Mouse (Mus musculus) stomach, embryonic 14.5 days (tissue): ENCODE measurements around the gene Gm960. TPM values are rescaled to one million over a fixed set of nuclear protein-coding genes. Genes with fewer than 3 reads are reported as not detected.
A peak's percentile ranks its signal among the peaks of the same experiment; 100 is the strongest.

Experiments used
- ATAC-seq: fragments of 200-750 bp; cut with Nextera tagmentation; 2 replicates; pipeline ENCODE4 v1.8.0; 2017; ENCODE audit warnings: low read depth, moderate TSS enrichment; ENCODE audit not compliant: insufficient number of reproducible peaks, insufficient read depth, low FRiP score
- H3K27ac ChIP-seq: fragments of 300-500 bp; sonication (generic); 2 replicates; pipeline ENCODE4 v1.5.1; 2014; ENCODE audit warnings: mild to moderate bottlenecking, low read length, moderate library complexity, mixed read lengths
- H3K27me3 ChIP-seq: fragments of 300-500 bp; sonication (generic); 2 replicates; pipeline ENCODE4 v1.6.1; 2014; ENCODE audit warnings: low read length, control low read depth, mixed read lengths; ENCODE audit not compliant: control insufficient read depth, insufficient read depth
- H3K36me3 ChIP-seq: fragments of 300-500 bp; sonication (generic); 2 replicates; pipeline ENCODE4 v1.6.1; 2014; ENCODE audit warnings: mild to moderate bottlenecking, control low read depth, low read length, moderate library complexity, mixed read lengths; ENCODE audit not compliant: control insufficient read depth, insufficient read depth
- H3K4me1 ChIP-seq: fragments of 300-500 bp; sonication (generic); 2 replicates; pipeline ENCODE4 v1.6.1; 2014; ENCODE audit warnings: low read length, control low read depth, mixed read lengths; ENCODE audit not compliant: control insufficient read depth, insufficient read depth
- H3K4me2 ChIP-seq: fragments of 300-500 bp; sonication (generic); replicated peaks from 2 replicates; pipeline ENCODE4 v1.6.1; 2014; ENCODE audit warnings: low read depth, low read length, control low read depth
- H3K4me3 ChIP-seq: fragments of 300-500 bp; sonication (generic); 2 replicates; pipeline ENCODE4 v1.5.1; 2014; ENCODE audit warnings: low read depth, low read length, control low read depth
- H3K9ac ChIP-seq: fragments of 300-500 bp; sonication (generic); replicated peaks from 2 replicates; pipeline ENCODE4 v1.6.1; 2014; ENCODE audit warnings: low read depth, mild to moderate bottlenecking, control low read depth, low read length, moderate library complexity, mixed read lengths
- H3K9me3 ChIP-seq: fragments of 300-500 bp; sonication (generic); 2 replicates; pipeline ENCODE4 v1.6.1; 2016; ENCODE audit warnings: low read depth, low read length, control low read depth; ENCODE audit not compliant: control insufficient read depth
- WGBS: fragments of 180-500 bp; shearing (Covaris S2); extraction: QIAGEN DNeasy Blood & Tissue Kit; methylation state at CpG from one replicate; pipeline ENCODE4 v1.1.7; 2014; 5-methylcytosine and 5-hydroxymethylcytosine counted together
- polyA plus RNA-seq: library from polyadenylated mRNA; unstranded; fragments of >200 nt; fragmentation: Nextera tagmentation; extraction: Ambion mirVana; gene quantifications from 2 replicates; pipeline ENCODE4 v1.2.1, GENCODE M21; 2014

Gm960 gene
- polyA plus RNA-seq, 1 experiment from 2014 or later, result 6.4 TPM

DNA sequence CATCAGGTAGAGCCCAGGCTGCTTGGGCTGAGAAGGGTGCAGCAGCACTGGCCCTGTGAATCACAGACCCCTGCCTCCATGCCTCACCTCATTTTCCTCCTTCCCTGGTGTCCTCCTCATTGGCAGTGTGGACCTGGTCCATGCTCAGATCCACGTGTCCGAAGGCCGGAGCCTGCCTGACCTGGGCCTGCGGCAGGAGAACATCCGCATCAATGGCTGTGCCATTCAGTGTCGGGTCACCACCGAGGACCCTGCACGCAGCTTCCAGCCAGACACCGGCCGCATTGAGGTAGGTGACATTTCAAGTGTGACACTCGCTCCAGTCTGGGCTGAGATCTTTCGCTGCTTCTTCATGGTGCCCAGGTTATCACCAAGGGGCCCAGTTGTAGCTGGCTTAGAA, 91.1 kb downstream of the Gm960 start:
- peaks cover 18% of the 10 kb centered on the region; the same call in 1 of the 2 replicates for H3K4me1 ChIP-seq
- H3K4me2 ChIP-seq, result no peak overlapping the region
- no peak overlapping the region for H3K9ac ChIP-seq
- WGBS, result 91% methylated on average over 12 of the region's 12 CpGs
- H3K36me3 ChIP-seq, result peaks cover 10% of the 10 kb centered on the region
- H3K4me3 ChIP-seq, result no peak overlapping the region
- no peak overlapping the region for H3K27ac ChIP-seq
- no peak for ATAC-seq
- no peaks in the 10 kb centered on the region for H3K9me3 ChIP-seq
- no peaks in the 10 kb centered on the region for H3K27me3 ChIP-seq

DNA sequence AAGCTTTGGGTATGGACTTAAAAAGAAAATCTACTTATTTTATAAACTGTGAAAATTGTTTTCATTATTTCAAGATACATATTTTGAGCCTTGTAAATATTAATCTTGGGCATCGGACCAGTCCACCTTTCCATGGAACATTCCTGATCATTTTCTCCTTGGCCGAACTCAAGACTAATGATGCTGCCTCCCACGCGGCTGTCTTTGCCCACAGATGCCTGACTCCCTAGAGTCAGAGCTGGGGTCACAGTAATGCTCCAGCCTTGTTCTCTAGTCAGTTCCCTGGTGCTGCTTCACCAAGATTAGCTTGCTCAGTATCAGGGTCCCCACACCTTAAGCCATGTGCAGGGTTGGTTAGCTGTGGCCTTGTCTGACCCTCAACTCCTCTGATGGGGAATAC, 92.8 kb downstream of the Gm960 start:
- no peak overlapping the region for H3K27ac ChIP-seq
- H3K4me3 ChIP-seq, result no peak overlapping the region
- H3K36me3 ChIP-seq, result no peaks in the 10 kb centered on the region
- peaks cover 18% of the 10 kb centered on the region; the same call in 1 of the 2 replicates for H3K4me1 ChIP-seq
- 51% methylated on average over 4 of the region's 4 CpGs for WGBS
- H3K9me3 ChIP-seq, result no peaks in the 10 kb centered on the region
- ATAC-seq, result no peak
- no peaks in the 10 kb centered on the region for H3K27me3 ChIP-seq
- no peak overlapping the region for H3K4me2 ChIP-seq
- H3K9ac ChIP-seq, result no peak overlapping the region

DNA sequence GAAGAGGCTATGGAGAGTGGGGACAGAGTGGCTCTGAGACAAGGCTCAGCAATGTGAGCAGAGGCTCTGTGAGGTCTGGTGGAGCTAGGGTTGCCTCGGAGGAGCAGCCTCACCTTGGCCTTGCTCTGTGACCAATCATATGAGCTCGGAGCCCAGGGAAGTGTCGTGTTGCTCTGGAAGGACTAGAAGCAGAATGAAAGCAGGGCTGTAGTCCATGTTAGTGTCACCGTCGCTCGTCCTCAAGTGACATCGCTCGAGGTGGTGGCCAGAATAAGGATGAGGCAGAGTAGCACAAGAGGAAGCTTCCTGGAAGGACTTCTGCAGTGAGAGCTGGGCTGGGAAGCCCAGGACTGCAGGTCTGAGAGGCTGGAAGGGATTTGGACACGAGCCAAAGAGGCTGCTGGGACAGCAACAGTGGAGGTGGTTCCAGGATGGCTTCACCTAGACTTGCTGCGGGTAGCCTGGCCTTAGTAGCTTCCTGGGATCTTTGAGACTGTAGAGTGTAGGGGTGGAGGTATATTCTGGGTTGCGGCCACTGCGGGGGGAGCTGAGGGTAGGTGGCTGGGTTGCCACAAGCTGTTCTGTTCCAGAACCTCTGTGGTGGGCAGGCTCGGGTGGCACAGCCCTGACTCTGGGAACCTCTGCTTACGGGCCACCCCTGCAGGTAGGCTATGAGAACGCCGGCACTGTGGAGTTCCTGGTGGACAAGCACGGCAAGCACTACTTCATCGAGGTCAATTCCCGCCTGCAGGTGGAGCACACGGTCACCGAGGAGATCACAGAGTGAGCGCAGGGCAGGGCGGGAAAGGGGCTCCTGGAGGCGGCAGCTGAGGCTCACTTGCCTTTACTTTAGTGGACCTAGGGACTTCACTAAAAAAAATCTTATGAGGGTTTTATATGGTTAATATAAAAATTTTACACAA, 94.4 kb downstream of the Gm960 start:
- no peak overlapping the region for H3K4me2 ChIP-seq
- H3K36me3 ChIP-seq, result no peaks in the 10 kb centered on the region
- no peaks in the 10 kb centered on the region for H3K27me3 ChIP-seq
- ATAC-seq, result peak; percentile 68; the same call in 1 of the 2 replicates
- H3K9me3 ChIP-seq, result no peaks in the 10 kb centered on the region
- WGBS, result 35% methylated on average over 24 of the region's 24 CpGs
- H3K4me1 ChIP-seq, result peaks cover 18% of the 10 kb centered on the region; the same call in 1 of the 2 replicates
- no peak overlapping the region for H3K9ac ChIP-seq
- H3K27ac ChIP-seq, result no peak overlapping the region
- H3K4me3 ChIP-seq, result no peak overlapping the region

DNA sequence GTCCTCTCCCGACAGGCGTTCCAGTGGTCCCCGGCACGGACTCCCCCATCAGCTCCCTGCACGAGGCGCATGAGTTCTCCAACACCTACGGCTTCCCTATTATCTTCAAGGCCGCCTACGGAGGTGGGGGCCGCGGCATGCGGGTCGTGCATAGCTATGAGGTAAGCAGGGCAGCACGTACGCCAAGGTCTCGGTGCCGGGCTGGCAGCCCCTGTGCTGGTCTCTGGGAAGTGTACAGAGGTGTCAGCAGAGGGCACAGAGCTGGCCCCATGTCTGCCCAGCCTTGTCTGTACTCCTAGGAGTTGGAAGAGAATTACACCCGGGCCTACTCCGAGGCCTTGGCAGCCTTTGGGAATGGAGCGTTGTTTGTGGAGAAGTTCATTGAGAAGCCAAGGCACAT, 96.0 kb downstream of the Gm960 start:
- WGBS, result 82% methylated on average over 20 of the region's 20 CpGs
- Histone ChIP-seq H3K4me2 (no peak overlapping the region), H3K4me3 (no peak overlapping the region), H3K9me3 (no peaks in the 10 kb centered on the region), H3K27ac (no peak overlapping the region), H3K4me1 (peaks cover 18% of the 10 kb centered on the region; the same call in 1 of the 2 replicates), H3K9ac (no peak overlapping the region), H3K36me3 (no peaks in the 10 kb centered on the region), H3K27me3 (no peaks in the 10 kb centered on the region)
- ATAC-seq, result no peak

DNA sequence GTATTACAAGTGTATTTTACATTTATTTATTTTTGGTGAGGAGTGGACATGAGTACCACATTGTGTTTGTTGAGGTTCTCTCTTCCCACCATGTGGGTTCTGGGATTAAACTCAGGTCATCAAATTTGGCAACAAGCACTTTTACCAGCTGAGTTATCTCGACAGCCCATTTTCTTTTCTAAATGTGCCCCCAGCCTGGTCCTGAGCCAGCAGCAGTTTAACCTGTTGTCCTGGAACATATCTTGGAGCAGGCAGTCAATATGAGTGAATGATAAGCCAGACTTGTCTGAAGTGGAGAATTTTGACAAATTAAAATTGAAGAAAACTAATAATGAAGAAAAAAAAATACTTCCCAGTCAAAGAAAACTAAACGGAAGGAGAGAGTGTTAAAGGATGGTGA, 102.4 kb downstream of the Gm960 start:
- 63% methylated on average over 2 of the region's 2 CpGs for WGBS
- no peaks in the 10 kb centered on the region for H3K9me3 ChIP-seq
- H3K27me3 ChIP-seq, result no peaks in the 10 kb centered on the region
- no peak overlapping the region for H3K27ac ChIP-seq
- no peak overlapping the region for H3K4me2 ChIP-seq
- ATAC-seq, result no peak
- H3K4me3 ChIP-seq, result no peak overlapping the region
- H3K4me1 ChIP-seq, result no peaks in the 10 kb centered on the region
- H3K9ac ChIP-seq, result no peak overlapping the region
- H3K36me3 ChIP-seq, result no peaks in the 10 kb centered on the region

DNA sequence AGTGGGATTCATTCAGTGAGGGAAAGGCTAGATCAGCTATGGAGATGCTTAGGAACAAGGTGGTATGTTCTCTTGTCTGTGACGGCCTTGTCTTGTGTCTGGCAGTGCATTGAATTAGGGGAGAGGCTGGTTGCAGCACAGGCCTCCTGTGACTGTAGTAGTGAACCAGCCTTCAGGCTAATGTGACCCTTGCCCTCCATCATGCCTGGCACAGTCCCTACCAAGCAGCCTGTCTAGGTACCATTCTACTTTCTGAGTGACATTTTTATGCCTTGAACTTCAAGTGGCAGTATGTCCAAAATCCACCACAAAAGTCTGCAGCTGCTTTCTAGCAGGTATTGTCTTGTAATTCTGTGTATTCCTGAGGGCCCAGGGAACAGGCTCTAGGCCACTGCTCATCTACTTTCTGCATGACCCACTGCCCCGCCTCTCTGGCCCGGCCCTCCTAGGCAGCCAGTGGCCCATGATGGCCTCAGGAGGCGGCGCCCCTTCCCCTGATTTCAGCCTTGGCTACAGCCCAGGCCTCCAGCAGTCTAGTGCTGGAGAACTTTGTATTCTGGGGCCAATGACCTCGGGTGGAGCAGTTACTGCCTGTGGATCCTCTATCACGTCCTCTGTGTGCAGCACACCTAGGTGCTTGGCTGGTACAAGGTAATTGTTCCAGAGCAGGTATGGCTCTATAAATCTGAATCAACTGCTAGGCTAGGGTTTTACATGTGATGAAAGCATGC, 104.5 kb downstream of the Gm960 start:
- Histone ChIP-seq H3K9ac (no peak overlapping the region), H3K4me1 (no peaks in the 10 kb centered on the region), H3K4me3 (no peak overlapping the region), H3K36me3 (no peaks in the 10 kb centered on the region), H3K27me3 (no peaks in the 10 kb centered on the region), H3K9me3 (no peaks in the 10 kb centered on the region), H3K27ac (no peak overlapping the region), H3K4me2 (no peak overlapping the region)
- WGBS, result 49% methylated on average over 7 of the region's 7 CpGs
- no peak for ATAC-seq

DNA sequence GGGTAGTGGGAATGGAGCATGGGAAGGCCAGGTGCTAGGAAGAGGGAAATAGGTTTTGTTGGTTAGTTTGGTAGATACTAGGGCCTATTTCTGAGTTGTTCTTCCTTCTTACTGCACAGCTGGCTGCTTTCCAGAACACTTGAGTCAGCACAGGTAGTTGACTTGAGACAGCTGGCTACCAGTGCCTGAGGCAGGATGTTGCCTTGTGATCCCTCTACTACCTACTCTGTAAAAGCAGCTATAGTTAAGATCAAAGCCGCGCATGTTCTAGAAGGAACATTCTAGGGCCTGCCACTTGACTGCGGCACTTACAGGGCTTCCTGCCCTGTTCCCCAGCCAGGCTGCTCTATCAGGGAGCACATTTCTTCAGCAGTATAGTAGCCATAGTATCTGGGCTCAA, 108.4 kb downstream of the Gm960 start:
- H3K27ac ChIP-seq, result no peak overlapping the region
- 67% methylated on average over 3 of the region's 3 CpGs for WGBS
- H3K4me2 ChIP-seq, result no peak overlapping the region
- H3K4me1 ChIP-seq, result no peaks in the 10 kb centered on the region
- no peaks in the 10 kb centered on the region for H3K36me3 ChIP-seq
- H3K9ac ChIP-seq, result no peak overlapping the region
- H3K9me3 ChIP-seq, result no peaks in the 10 kb centered on the region
- no peaks in the 10 kb centered on the region for H3K27me3 ChIP-seq
- H3K4me3 ChIP-seq, result no peak overlapping the region
- no peak for ATAC-seq

DNA sequence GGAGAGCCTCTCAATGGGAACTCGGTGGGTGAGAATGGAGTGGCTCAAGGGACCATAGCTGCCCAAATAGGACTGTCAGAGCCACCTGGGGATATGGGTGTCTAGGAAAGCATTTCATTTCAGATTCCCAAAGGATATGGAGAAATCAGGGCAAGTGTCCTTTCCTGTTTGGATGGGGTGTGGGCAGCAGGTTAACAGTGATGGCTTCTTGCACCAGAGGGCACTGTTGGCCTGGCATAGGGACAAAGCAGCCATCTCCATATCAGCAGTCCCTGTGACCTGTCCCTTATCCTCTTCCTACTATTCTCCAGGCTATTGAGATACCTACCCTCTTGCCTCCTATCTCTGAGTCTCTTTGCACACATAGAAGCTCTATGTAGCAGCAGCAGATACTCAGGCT, 109.4 kb downstream of the Gm960 start:
- H3K9ac ChIP-seq, result no peak overlapping the region
- H3K27me3 ChIP-seq, result no peaks in the 10 kb centered on the region
- WGBS, result 71% methylated on average over 1 of the region's 1 CpGs
- ATAC-seq, result no peak
- H3K27ac ChIP-seq, result no peak overlapping the region
- no peak overlapping the region for H3K4me3 ChIP-seq
- H3K4me1 ChIP-seq, result no peaks in the 10 kb centered on the region
- no peaks in the 10 kb centered on the region for H3K9me3 ChIP-seq
- no peak overlapping the region for H3K4me2 ChIP-seq
- H3K36me3 ChIP-seq, result no peaks in the 10 kb centered on the region
